Mouse (Mus musculus) kidney, postnatal 14 days (tissue): ENCODE data around the gene Cdkn2a.

ENCODE experiments used
- DNase-seq: peaks from one replicate; pipeline ENCODE4 v3.0.0; 2022; ENCODE audit warnings: mixed read lengths

The Cdkn2a gene

DNA sequence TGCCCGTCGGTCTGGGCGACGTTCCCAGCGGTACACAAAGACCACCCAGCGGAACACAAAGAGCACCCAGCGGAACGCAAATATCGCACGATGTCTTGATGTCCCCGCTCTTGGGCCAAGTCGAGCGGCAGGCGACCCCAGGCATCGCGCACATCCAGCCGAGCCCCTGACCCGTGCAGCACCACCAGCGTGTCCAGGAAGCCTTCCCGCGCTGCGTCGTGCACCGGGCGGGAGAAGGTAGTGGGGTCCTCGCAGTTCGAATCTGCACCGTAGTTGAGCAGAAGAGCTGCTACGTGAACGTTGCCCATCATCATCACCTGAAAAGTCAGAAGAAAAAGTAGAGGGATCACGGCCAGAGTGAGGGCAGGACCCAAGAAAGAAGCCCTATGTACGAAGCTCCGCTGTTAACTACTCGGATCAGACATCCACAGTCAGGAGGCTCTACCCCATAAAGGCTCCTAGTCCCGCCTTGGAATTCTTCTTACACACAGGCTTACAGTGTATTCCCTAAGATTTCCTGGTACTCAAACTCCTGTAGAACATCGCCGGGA lies 17.7 kb downstream of the Cdkn2a start:
- DNase-seq: no peak

DNA sequence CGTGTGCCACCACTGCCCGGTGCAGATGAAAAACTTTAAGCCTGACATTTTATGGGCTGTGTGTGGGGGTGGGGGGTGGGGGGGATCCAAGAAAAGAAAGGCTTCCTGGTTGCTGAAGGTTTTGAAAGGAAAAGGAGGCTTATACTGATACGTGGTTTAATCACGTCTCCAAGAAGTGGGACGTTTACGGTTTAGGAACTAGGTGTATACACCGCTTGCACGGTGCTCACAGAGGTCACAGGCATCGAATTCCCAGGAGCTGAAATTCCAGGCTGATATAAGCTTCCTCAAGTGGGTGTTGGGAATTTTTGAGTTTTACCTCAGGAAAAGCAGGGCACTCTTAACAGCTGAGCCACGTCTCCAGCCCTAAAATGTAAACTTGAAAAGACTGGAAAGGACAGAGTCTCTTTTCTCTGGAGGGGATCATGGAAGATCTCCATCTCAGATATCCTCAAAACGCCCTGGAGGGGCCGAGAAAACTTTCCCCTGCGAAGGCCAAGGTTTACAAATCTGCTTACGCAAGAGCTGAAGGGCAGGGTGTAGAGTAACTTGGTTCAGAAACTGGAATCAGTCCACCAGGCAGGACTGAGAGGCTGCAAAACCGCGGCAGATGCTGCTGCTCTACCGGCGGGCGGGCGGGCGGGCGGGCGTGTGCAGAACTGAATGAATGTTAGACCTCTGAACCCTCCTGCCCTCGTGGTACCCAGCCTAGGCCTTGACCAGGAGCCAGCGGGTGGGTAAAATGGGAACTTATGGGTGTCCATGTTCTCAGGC lies 18.5 kb downstream of the Cdkn2a start:
- DNase-seq: no peak

DNA sequence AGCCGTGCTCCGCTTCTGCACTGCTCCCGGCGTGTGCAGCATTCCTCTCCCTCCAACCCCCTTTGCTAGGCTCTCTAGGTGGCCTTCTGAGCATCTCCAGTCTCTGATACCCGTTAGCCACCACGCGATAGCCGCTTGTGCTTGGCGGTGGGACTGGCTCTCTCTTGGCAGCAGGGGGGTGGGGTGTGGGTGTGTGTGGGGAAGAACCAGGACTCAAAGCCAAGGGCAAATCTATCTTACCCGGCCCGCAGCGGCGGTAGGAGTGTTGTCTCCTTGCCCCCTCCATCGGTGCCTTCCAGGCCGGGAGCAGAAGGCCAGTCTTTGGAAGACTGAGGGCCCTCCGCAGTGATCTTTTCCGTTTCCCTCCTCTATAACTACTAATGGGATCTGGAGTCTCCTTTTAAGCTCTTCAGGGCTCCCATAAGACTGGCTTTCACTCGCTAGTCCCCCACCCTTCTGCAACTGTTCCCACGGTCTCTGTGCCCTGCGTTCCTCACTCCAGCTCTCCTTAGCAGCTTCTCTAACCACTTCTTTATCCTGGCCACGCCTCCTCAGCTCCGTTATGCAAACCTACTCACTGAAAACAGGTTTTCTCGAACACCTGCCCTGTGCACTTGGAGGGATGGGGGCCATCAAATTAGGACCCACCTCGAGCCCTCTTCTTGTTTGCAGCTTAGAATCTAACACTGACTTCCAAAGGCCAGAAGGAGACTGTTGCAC lies 19.5 kb downstream of the Cdkn2a start:
- DNase-seq: no peak

DNA sequence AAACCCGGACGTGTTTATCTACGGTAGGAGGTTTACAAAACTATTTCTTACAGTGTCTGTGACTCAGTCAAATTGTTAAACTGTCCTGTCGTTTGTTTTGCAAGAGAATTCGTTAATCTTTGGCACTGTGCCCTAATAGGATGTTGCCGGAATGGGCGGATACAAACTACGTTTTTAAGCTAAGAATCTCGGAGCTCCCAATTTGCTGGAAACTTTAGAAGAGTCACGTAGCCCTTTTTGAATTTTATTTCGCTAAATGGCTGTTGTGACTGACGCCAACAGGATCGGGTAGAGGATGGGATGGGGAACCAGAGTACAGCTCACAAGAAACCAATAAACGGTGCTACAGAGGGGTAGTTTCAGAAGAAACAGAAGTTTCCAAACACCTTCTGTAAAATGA lies 20.4 kb downstream of the Cdkn2a start:
- no peak for DNase-seq

DNA sequence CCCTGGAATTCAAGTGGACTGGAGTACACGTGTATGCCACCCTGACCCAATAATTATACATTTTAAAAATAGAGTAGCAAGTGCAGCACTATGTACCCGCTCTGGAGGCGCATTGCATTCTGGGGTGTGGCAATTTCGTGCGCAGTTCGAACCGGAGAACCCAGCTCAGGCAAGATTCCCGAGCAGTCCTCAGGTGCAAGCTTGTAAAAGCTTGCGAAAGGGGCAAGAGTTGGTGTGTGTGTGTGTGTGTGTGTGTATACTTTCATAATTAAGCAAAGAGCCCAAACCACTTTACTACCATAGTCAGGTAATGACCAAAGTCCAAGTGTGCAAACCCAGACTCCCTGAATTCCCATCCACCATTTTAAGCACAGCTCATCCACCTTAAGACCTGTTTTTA lies 20.9 kb downstream of the Cdkn2a start:
- DNase-seq: no peak

DNA sequence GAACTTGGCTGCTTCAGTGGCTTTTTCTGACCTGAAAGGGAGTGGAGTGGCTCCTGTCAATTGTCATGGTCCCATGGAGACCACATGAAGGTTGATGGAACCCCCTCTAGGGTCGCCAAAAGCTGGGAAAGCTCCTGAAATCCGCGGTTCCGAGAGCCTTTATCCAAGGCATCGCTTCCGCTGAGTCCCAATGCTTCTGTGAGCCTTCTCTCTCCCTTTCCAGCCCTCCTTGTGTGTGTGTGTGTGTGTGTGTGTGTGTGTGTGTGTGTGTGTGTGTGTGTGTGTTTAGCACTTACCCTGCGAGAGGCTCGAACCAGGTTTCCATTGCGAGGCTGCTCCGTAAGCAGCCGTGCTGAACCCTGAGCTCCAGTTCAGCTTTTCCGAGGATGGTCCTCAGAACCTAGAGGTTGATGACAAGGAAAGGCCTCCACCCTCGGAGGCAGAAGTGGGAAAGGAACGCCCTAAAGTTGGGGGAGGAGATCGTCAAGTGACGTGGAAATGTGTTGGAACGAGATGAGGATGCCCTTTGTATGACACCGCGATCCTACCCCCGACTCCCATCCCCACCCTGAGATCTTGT lies 21.4 kb downstream of the Cdkn2a start:
- no peak for DNase-seq

DNA sequence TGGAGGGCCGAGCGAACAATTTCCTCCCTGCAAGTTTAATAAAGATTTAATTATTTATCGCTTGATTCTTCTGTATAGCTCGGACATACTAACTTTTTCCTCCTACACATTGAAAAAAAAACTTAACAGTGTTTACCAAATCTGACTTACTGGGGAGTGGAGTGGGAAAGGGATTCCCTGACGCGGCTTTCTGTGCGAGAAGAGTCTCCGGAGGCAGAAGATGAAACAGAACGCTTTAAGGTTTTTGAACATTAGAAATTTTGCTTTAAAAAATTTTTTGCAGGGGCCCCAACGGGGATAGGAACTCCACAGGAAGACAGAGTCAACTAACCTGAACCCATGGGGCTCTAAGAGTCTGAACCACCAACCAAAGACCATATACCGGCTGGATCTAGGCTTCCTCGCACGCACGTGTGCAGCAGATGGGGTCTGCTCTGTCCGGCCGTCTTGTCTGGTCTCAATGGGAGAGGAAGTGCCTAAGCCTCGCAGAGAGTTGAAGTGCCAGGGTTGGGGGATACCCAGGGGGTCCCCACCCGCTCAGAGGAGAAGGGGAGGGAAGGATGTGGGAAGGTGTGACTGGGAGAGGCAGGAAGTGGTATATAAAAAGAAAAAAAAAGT lies 22.2 kb downstream of the Cdkn2a start:
- DNase-seq: no peak

DNA sequence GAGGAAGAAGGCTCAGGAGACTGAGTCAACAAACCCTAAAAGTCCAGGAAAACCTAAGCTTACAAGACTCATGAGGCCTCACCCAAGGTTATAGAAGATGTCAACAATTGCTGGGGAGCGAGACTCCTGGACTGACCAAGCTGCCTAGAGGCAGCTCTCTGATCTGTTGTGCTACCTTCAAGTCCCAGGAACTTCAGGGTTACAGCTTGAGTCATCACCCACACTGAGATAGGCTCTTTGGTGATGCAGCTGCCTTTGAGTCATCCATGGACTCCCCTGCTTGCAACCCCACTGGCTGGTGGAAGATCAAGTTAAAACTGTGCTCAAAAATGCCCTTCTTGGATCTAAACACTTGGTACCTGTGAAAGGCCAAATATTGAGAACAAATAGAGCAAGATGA lies 36.7 kb downstream of the Cdkn2a start:
- DNase-seq: no peak

DNA sequence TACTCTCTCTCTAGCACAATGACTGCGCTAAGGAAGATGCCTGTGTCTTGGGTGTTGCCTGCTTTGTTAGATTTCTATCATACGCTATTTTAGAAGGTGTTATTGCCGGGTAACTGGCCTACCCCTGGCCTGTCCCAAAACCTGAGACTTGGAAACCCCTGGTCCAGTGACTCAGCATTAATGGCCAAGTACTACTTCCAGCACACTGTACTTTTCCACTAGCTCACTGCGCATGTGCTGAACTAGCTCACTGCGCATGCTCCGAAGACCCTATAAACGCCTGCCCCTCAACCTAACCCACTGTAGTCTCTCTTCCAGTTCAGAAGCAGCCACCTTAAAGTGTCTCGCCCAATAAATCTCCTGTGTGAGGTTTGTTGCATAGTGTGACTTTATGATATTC lies 60.0 kb downstream of the Cdkn2a start:
- DNase-seq: no peak
